Mouse (Mus musculus) erythroblast, embryonic 14.5 days (primary cell): ENCODE data around the gene Ldlrap1. TPM values are rescaled to one million over a fixed set of nuclear protein-coding genes. Genes with fewer than 3 reads are reported as not detected.

ENCODE experiments used
- H3K27me3 ChIP-seq: 2 replicates; pipeline ENCODE4 v1.6.1; 2012; ENCODE audit warnings: inconsistent platforms; ENCODE audit not compliant: control insufficient read depth
- H3K36me3 ChIP-seq: 2 replicates; pipeline ENCODE4 v1.6.1; 2012; ENCODE audit warnings: mild to moderate bottlenecking, inconsistent platforms; ENCODE audit not compliant: control insufficient read depth
- H3K4me1 ChIP-seq: 2 replicates; pipeline ENCODE4 v1.6.1; 2012; ENCODE audit warnings: inconsistent platforms; ENCODE audit not compliant: control insufficient read depth
- H3K4me3 ChIP-seq: replicated peaks from 2 replicates; pipeline ENCODE3; 2012; ENCODE audit warnings: moderate library complexity, mild to moderate bottlenecking, inconsistent platforms
- H3K9me3 ChIP-seq: 2 replicates; pipeline ENCODE4 v1.6.1; 2012; ENCODE audit warnings: low read length, inconsistent platforms, mixed read lengths; ENCODE audit not compliant: control insufficient read depth
- GATA1 ChIP-seq: IDR thresholded peaks from 2 replicates; pipeline ENCODE4 v1.6.1; 2012; ENCODE audit warnings: low read length, inconsistent platforms, mixed read lengths
- TAL1 ChIP-seq: IDR thresholded peaks from 3 replicates; pipeline ENCODE4 v1.6.1; 2012; ENCODE audit warnings: low read length, inconsistent platforms, mixed read lengths
- polyA plus RNA-seq: library from polyadenylated mRNA; stranded (reverse); fragments of >175 nt; gene quantifications from 2 replicates; pipeline ENCODE4 v1.2.3, GENCODE M21; 2012

Ldlrap1 gene
- polyA plus RNA-seq, 1 experiment = 3.0 TPM

DNA sequence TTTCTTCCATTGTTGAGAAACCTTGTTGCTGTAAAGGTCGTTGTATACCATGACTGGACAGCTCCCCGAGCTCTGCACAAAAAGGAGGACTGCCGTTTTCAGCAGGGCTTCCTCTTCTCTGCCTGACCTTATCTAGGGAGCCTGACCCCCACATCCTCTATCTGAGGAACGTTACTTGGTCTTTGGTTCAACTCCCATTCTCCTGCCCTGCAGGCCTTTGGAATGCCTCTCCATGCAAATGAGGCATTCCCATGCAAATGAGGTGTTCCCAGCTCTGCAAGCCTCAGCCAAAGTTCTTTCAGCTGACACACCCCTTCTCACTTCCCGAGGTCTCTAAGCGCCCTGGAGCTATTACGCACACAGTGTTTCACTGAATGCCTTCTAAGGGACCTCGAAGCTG, 37.7 kb downstream of the Ldlrap1 start:
- Histone ChIP-seq H3K36me3 (no peaks in the 10 kb centered on the region), H3K27me3 (peaks cover 18% of the 10 kb centered on the region), H3K4me1 (peaks cover 31% of the 10 kb centered on the region), H3K9me3 (no peaks in the 10 kb centered on the region), H3K4me3 (no peak overlapping the region)
- TF ChIP-seq GATA1 (no peak), TAL1 (0 out of 3 replicates have a peak, but pooled peaks have one; percentile 5)

DNA sequence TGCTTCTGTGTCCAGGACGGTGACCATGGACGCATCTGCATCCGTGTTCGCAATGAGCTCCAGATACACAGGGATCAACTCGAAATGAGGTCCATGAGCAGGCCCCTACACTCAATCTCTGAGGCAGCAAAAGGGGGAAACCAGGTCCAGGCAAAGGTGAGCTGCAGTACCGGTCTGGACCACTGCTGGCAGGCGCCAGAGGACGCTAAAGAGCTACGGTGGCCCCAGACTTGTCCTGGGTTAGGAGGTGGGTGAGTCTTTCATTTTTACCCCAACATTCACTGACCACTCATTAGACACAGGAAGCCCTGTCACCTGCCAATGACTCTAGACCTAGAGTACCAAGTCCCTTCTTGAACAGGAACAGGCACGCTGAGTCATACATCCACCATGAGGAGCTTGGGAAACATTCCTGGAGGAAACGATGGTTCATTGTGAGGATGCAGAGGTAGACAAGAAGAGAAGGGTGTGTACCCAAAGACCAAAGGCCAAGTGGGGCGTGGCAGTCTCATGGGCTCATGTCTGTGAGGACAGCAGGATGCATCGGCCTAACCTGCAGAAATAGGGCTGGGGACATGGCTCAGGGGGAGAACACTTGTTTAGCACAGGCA, 42.0 kb downstream of the Ldlrap1 start:
- Histone ChIP-seq H3K9me3 (no peaks in the 10 kb centered on the region; the same call in 1 of the 2 replicates), H3K27me3 (peaks cover 18% of the 10 kb centered on the region), H3K36me3 (no peaks in the 10 kb centered on the region), H3K4me3 (no peak overlapping the region), H3K4me1 (peaks cover 18% of the 10 kb centered on the region)
- TF ChIP-seq GATA1 = no peak
- TF ChIP-seq TAL1 = no peak

DNA sequence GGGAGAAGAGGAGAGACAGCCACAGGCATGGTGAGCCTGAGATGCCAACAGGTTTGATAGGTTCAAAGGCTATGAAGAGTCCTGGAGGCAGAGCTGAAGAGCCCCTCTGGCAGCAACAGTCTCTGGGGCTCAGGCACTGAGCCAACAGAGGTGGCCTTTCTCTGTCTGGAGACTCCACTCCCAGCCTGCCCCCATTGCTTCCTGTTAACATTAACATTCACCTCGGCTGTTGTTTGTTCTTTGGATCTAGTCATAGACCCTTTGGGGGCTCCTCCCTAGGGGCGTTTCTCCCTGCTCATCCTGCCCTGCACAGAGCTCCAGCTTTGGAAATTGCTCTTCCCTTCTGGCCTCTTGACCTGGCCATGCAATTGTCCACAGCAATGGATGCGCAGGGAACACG, 42.9 kb downstream of the Ldlrap1 start:
- H3K9me3 ChIP-seq = no peaks in the 10 kb centered on the region; the same call in 1 of the 2 replicates
- TF ChIP-seq GATA1 = no peak
- TF ChIP-seq TAL1 = no peak
- H3K4me3 ChIP-seq = no peak overlapping the region
- H3K4me1 ChIP-seq = peaks cover 22% of the 10 kb centered on the region
- H3K27me3 ChIP-seq = peaks cover 10% of the 10 kb centered on the region
- no peaks in the 10 kb centered on the region for H3K36me3 ChIP-seq

DNA sequence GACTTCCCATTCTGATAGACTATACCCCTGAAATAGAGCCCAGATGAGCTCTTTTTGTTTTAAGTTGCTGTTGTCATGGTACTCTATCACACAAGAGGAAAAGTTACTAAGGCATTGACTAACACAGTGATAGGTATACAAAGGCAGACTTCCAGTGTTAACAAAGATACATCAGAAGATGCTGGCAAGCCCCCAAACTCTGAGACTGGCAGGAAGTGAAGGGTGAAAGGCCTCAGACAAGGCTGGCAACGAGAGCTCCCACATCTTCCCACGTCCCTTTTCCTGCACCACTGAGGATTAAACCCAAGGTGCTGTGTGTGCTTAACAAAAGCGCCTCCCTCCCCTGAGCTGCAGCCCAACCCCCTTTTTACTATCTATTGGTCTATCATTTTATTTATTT, 44.6 kb downstream of the Ldlrap1 start:
- Histone ChIP-seq H3K9me3 (no peaks in the 10 kb centered on the region; the same call in 1 of the 2 replicates), H3K4me3 (no peak overlapping the region), H3K4me1 (peaks cover 34% of the 10 kb centered on the region), H3K27me3 (peaks cover 3% of the 10 kb centered on the region; the same call in 1 of the 2 replicates), H3K36me3 (no peaks in the 10 kb centered on the region)
- no peak for TF ChIP-seq GATA1
- TF ChIP-seq TAL1 = no peak

DNA sequence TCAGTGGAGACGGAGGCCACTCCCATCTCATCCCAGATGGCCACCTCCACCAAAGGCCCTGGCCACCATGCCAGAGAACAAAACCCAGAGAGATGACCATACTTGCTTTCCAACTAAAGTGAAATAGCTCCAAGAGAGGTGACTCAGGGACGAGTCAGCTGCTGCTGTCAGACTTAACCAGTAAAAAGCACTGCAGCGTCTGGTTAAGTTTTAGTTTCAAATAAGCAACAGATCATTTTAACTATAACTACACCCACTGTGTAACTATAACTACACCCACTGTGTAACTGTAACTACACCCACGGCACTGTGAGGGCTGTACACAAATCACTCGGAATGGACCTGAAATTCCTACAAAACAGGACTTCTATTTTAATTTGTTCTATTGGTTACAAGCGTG, 46.7 kb downstream of the Ldlrap1 start:
- Histone ChIP-seq H3K9me3 (no peaks in the 10 kb centered on the region; the same call in 1 of the 2 replicates), H3K36me3 (no peaks in the 10 kb centered on the region), H3K27me3 (peaks cover 3% of the 10 kb centered on the region; the same call in 1 of the 2 replicates), H3K4me3 (no peak overlapping the region), H3K4me1 (peaks cover 33% of the 10 kb centered on the region)
- TF ChIP-seq GATA1 (no peak), TAL1 (no peak)

DNA sequence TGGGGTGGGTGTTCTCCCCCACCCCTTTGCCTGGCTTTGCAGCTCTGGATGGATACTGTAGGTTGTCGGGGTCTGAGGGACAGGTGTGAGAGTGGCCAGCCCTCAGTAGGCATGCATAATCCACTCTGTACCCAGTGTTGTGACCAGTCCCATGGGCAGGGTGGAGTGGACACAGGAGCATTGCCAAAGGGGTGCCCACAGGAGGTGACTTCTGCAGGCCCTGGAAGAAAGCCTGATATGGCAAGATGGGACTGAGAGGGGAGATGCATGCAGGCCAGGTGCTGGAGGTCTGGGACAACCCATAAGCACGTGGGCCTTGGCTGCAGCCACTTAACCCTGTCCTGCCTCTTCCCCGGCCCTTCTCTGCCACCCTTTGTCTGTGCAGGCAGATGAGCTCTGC, 47.5 kb downstream of the Ldlrap1 start:
- peaks cover under 1% of the 10 kb centered on the region; the same call in 1 of the 2 replicates for H3K27me3 ChIP-seq
- no peaks in the 10 kb centered on the region for H3K36me3 ChIP-seq
- H3K9me3 ChIP-seq = no peaks in the 10 kb centered on the region; the same call in 1 of the 2 replicates
- TF ChIP-seq TAL1 (no peak), GATA1 (no peak)
- peaks cover 26% of the 10 kb centered on the region for H3K4me1 ChIP-seq
- H3K4me3 ChIP-seq = no peak overlapping the region

DNA sequence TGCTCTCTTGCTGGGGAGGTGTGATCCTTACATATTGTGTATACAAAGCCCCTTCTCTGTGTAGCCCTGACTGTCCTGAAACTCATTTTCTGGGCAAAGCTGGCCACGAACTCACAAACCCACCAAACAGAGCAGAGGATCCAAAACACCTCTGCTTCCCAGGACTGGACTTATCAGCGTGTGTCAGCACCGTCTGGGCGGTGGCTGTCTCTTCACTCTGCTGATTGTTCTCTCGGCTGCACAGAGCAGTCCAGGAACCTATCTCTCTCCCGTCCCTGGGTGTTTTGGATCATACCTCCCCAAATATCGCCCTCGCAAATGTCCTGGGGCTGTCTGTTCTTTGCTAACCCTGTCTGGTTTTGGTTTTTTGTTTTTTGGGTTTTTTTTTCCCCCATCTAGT, 48.3 kb downstream of the Ldlrap1 start:
- Histone ChIP-seq H3K4me3 (peak overlapping the region; percentile 20), H3K4me1 (peaks cover 25% of the 10 kb centered on the region), H3K27me3 (no peaks in the 10 kb centered on the region), H3K36me3 (no peaks in the 10 kb centered on the region), H3K9me3 (no peaks in the 10 kb centered on the region; the same call in 1 of the 2 replicates)
- TF ChIP-seq GATA1 = no peak; the same call in 1 of the 2 replicates
- TF ChIP-seq TAL1 = peak; percentile 73

DNA sequence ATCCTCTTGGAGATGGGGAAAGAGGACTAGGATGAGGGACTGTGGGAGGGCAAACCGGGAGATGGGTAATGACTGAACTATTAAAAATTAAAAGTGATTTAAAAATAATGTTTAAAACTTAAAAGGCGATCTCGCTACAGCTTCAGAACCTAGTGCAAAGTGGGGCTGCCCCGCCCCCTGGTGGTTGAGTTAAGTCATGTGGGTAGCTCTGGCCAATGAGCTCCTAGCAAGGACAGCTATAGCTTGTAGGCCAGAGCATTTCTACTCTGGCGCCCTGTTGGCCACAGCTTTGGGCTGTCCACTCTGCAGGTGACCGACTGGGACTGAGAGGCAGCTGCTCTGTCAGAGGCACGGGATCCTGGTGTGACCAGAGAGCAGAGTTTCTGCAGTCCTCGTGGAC, 53.9 kb downstream of the Ldlrap1 start:
- no peak overlapping the region for H3K4me3 ChIP-seq
- no peaks in the 10 kb centered on the region for H3K27me3 ChIP-seq
- H3K36me3 ChIP-seq = no peaks in the 10 kb centered on the region
- peaks cover 14% of the 10 kb centered on the region for H3K4me1 ChIP-seq
- TF ChIP-seq GATA1 = no peak
- TF ChIP-seq TAL1 = no peak
- no peaks in the 10 kb centered on the region for H3K9me3 ChIP-seq

DNA sequence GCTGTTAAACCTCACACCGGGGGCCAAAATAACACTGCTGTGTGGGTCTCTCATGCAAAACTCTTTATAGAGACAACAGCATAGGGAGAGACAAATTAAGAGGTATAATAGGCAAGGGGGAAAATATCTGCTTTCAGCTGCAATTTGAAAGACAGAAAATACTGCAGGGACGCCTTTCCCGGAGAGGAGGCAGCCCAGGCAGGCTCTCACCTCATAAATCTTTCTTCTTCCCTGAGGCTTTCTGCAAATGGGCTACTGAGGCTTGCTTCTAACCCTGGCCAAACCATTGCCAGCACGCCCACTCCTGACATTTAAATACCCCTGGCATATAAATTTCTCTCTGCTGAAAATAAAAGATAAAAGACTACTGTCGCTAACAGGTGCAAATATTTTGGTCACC, 62.5 kb downstream of the Ldlrap1 start:
- H3K27me3 ChIP-seq = peaks cover 76% of the 10 kb centered on the region
- TF ChIP-seq GATA1 = no peak
- TF ChIP-seq TAL1 = no peak
- H3K36me3 ChIP-seq = no peaks in the 10 kb centered on the region
- peaks cover 14% of the 10 kb centered on the region for H3K9me3 ChIP-seq
- H3K4me1 ChIP-seq = peaks cover 26% of the 10 kb centered on the region
- H3K4me3 ChIP-seq = no peak overlapping the region
